Mouse (Mus musculus): ENCODE data around the gene Tanc1.
A peak's percentile ranks its signal among the peaks of the same experiment; 100 is the strongest.

DNA sequence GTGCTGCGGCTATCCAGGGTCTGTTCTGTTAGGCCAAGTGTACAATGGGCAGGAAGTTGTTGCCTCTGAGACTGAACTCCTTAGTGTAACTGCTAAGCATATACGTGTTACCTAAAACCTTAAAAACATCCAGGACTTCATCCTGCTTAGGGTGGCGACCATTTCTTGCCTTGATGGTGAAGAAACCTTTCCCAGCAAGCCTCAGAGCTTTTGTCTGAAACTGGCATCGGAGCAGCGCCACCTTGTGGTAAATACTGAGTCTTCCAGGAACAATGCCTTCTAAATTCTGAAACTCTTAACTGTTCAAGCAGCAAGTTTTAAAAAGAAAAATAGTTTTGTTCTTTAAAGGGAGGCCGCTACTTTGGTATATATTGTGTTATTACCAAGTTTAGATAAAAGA lies 133.6 kb downstream of the Tanc1 start:
- peak; percentile 64 for TF ChIP-seq CTCF (IDR thresholded peaks at IDR 0.05; ENCODE audit: extremely low read depth, insufficient read length, insufficient replicate concordance, low read depth, low read length)
- no peak for TF ChIP-seq POLR2A (IDR thresholded peaks at IDR 0.05; ENCODE audit: low read depth, low read length)

All from small intestine, adult 2 months (tissue).